Mouse (Mus musculus): ENCODE measurements around the gene Rasd2.

- TF ChIP-seq CTCF (IDR thresholded peaks at IDR 0.05; ENCODE audit: control insufficient read depth, insufficient read depth, low read length): no peak
- no peak for TF ChIP-seq POLR2A (IDR thresholded peaks at IDR 0.05; ENCODE audit: borderline replicate concordance, control insufficient read depth, low read depth, low read length)
Measured at GRCm38 (mm10) chr8:75222665-75223064, 8.9 kb downstream of the Rasd2 start.
